Mouse (Mus musculus) heart, adult 2 months (tissue): ENCODE data around the gene Otop2. TPM values are rescaled to one million over a fixed set of nuclear protein-coding genes. Genes with fewer than 3 reads are reported as not detected.
A peak's percentile ranks its signal among the peaks of the same experiment; 100 is the strongest.

ENCODE experiments used
- DNase-seq, 2 experiments: peaks; one replicate each; pipeline ENCODE4 v3.0.0; 2021
- H3K27ac ChIP-seq: fragments of 200-600 bp; 2 replicates; pipeline ENCODE4 v1.8.1; 2022
- H3K27me3 ChIP-seq: fragments of 200-500 bp; 2 replicates; pipeline ENCODE4 v1.6.1; 2012; ENCODE audit warnings: mild to moderate bottlenecking, low read length, inconsistent platforms, mixed read lengths; ENCODE audit not compliant: control insufficient read depth, insufficient read depth
- H3K36me3 ChIP-seq: fragments of 200-500 bp; 2 replicates; pipeline ENCODE4 v1.6.1; 2012; ENCODE audit warnings: low read length, inconsistent platforms; ENCODE audit not compliant: control insufficient read depth, insufficient read depth
- H3K4me1 ChIP-seq: fragments of 200-500 bp; 2 replicates; pipeline ENCODE4 v1.6.1; 2011; ENCODE audit warnings: low read length; ENCODE audit not compliant: control insufficient read depth, insufficient read depth
- H3K4me3 ChIP-seq: fragments of 200-600 bp; 2 replicates; pipeline ENCODE4 v1.8.1; 2022
- H3K79me2 ChIP-seq: fragments of 200-500 bp; replicated peaks from 2 replicates; pipeline ENCODE4 v1.6.1; 2012; ENCODE audit warnings: mild to moderate bottlenecking, inconsistent platforms, low read length, moderate library complexity, mixed read lengths; ENCODE audit not compliant: control insufficient read depth, insufficient read depth
- H3K9ac ChIP-seq: fragments of 200-500 bp; 2 replicates; pipeline ENCODE4 v1.6.1; 2012; ENCODE audit warnings: low read depth, mild to moderate bottlenecking, control low read depth, inconsistent platforms, low read length, mixed read lengths
- CTCF ChIP-seq: fragments of 200-600 bp; IDR thresholded peaks from 2 replicates; pipeline ENCODE4 v1.8.1; 2022; ENCODE audit warnings: antibody characterized with exemption, mild to moderate bottlenecking, moderate library complexity
- EP300 ChIP-seq: fragments of 200-500 bp; IDR thresholded peaks from 2 replicates; pipeline ENCODE4 v1.6.1; 2011; ENCODE audit warnings: low read depth, low read length, control low read depth; ENCODE audit not compliant: insufficient read depth
- POLR2A ChIP-seq: fragments of 200-500 bp; IDR thresholded peaks from 2 replicates; pipeline ENCODE4 v1.6.1; 2011; ENCODE audit warnings: mild to moderate bottlenecking, low read depth, low read length, control low read depth; ENCODE audit not compliant: insufficient read depth
- WGBS: fragments of 180-500 bp; shearing (Covaris S2); methylation state at CpG from one replicate; pipeline ENCODE4 v1.1.7; 2018; 5-methylcytosine and 5-hydroxymethylcytosine counted together
- intact Hi-C: fragments of 180-260 bp; cut with DNase I; formaldehyde crosslinking; loops from one replicate; pipeline ENCODE4 v1.15.1; 2025
- polyA plus RNA-seq: library from polyadenylated mRNA; depleted of rRNA; stranded (reverse); fragments of >200 nt; gene quantifications from 2 replicates; pipeline ENCODE4 v1.2.3, GENCODE M21; 2012
- total RNA-seq, 2 experiments: library from RNA; stranded (reverse); gene quantifications; 2 replicates each; pipeline ENCODE4 v1.2.3; 2021

Gene Otop2
- total and polyA plus RNA-seq, 3 experiments, result not detected

- DNase-seq, result no peak
- intact Hi-C loops, result loop anchor here (1.0 to 5.0 kb wide), 3 partner anchors 67 to 187 kb away; no protein-coding TSS in a partner anchor
- H3K36me3 ChIP-seq, result no peaks in the 10 kb centered on the region
- TF ChIP-seq EP300 (no peak), CTCF (no peak), POLR2A (no peak)
- H3K4me3 ChIP-seq, result no peak overlapping the region
- H3K79me2 ChIP-seq, result no peaks in the 10 kb centered on the region
- H3K27me3 ChIP-seq, result peaks cover 9% of the 10 kb centered on the region
- H3K27ac ChIP-seq, result no peak overlapping the region
- H3K4me1 ChIP-seq, result no peaks in the 10 kb centered on the region; the same call in 1 of the 2 replicates
- WGBS, result 91% methylated on average over 27 of the region's 27 CpGs
- no peak overlapping the region for H3K9ac ChIP-seq
Measured at GRCm38 (mm10) chr11:115269330-115270066, 37.5 kb upstream of the Otop2 start.

- peak; percentile 72; the same call in 1 of the 2 replicates for TF ChIP-seq EP300
- TF ChIP-seq CTCF, result 0 out of 2 replicates have a peak, but pooled peaks have one; percentile 99
- TF ChIP-seq POLR2A, result no peak
- 31% methylated on average over 19 of the region's 19 CpGs for WGBS
- DNase-seq, result peak; percentile 71 to 84
- no peak overlapping the region for H3K4me3 ChIP-seq
- no peaks in the 10 kb centered on the region for H3K79me2 ChIP-seq
- no peak overlapping the region for H3K27ac ChIP-seq
- peaks cover 9% of the 10 kb centered on the region for H3K27me3 ChIP-seq
- H3K9ac ChIP-seq, result no peak overlapping the region
- intact Hi-C loops, result loop anchor here (1.0 to 5.0 kb wide), 3 partner anchors 68 to 188 kb away; no protein-coding TSS in a partner anchor
- H3K36me3 ChIP-seq, result no peaks in the 10 kb centered on the region
- H3K4me1 ChIP-seq, result no peaks in the 10 kb centered on the region; the same call in 1 of the 2 replicates
Measured at GRCm38 (mm10) chr11:115270148-115270861, 36.7 kb upstream of the Otop2 start.

- Histone ChIP-seq H3K79me2 (no peaks in the 10 kb centered on the region), H3K36me3 (no peaks in the 10 kb centered on the region), H3K27ac (no peak overlapping the region), H3K4me3 (no peak overlapping the region), H3K27me3 (peaks cover 5% of the 10 kb centered on the region), H3K4me1 (no peaks in the 10 kb centered on the region; the same call in 1 of the 2 replicates), H3K9ac (no peak overlapping the region)
- no peak for DNase-seq
- WGBS, result 75% methylated on average over 9 of the region's 9 CpGs
- intact Hi-C loops, result loop anchor here (2.0 to 5.0 kb wide), 2 partner anchors 110 to 189 kb away; no protein-coding TSS in a partner anchor
- TF ChIP-seq EP300, result no peak
- no peak for TF ChIP-seq POLR2A
- no peak for TF ChIP-seq CTCF
Measured at GRCm38 (mm10) chr11:115271052-115271451, 35.9 kb upstream of the Otop2 start.

- intact Hi-C loops, result loop anchor here (2.0 to 5.0 kb wide), 2 partner anchors 111 to 189 kb away; no protein-coding TSS in a partner anchor
- H3K79me2 ChIP-seq, result no peaks in the 10 kb centered on the region
- peaks cover 4% of the 10 kb centered on the region for H3K27me3 ChIP-seq
- H3K27ac ChIP-seq, result no peak overlapping the region
- 78% methylated on average over 10 of the region's 10 CpGs for WGBS
- H3K36me3 ChIP-seq, result no peaks in the 10 kb centered on the region
- H3K4me1 ChIP-seq, result no peaks in the 10 kb centered on the region; the same call in 1 of the 2 replicates
- no peak overlapping the region for H3K9ac ChIP-seq
- no peak overlapping the region for H3K4me3 ChIP-seq
- TF ChIP-seq CTCF (no peak), POLR2A (no peak), EP300 (no peak)
- DNase-seq, result no peak
Measured at GRCm38 (mm10) chr11:115271481-115271880, 35.5 kb upstream of the Otop2 start.

- no peaks in the 10 kb centered on the region for H3K79me2 ChIP-seq
- no peaks in the 10 kb centered on the region for H3K36me3 ChIP-seq
- no peak overlapping the region for H3K9ac ChIP-seq
- TF ChIP-seq POLR2A, result no peak
- TF ChIP-seq EP300, result no peak
- no peak for TF ChIP-seq CTCF
- WGBS, result 67% methylated on average over 10 of the region's 10 CpGs
- H3K27me3 ChIP-seq, result no peaks in the 10 kb centered on the region
- H3K27ac ChIP-seq, result no peak overlapping the region
- intact Hi-C loops, result loop anchor here (5.0 kb wide), 1 partner anchor 191 kb away; no protein-coding TSS in a partner anchor
- no peak for DNase-seq
- H3K4me1 ChIP-seq, result peaks cover 1% of the 10 kb centered on the region
- H3K4me3 ChIP-seq, result no peak overlapping the region
Measured at GRCm38 (mm10) chr11:115272894-115273498, 34.0 kb upstream of the Otop2 start.
